Mouse (Mus musculus): ENCODE results near the gene Cdk10.
"Not testable (repeated sequence)": the region's sequence is repeated elsewhere in the genome, so short reads cannot be mapped to it uniquely, and the experiment has no call there.

The Cdk10 gene

GRCm38 (mm10) chr8:123224278-123225266 lies at the start of gene Cdk10:
TSS of gene Cdk10 (plus strand) at chr8:123224842.
- peak; percentile 96 for DNase-seq

GRCm38 (mm10) chr8:123181391-123181790 lies 43.3 kb upstream of the Cdk10 start:
- peak; percentile 57 to 72 for DNase-seq

GRCm38 (mm10) chr8:123185566-123186409 lies 38.9 kb upstream of the Cdk10 start, which contains the start of gene Dpep1:
TSS of gene Dpep1 (plus strand) at chr8:123186242.
- DNase-seq, result peak; percentile 77 to 84

GRCm38 (mm10) chr8:123188006-123188405 lies 36.6 kb upstream of the Cdk10 start:
- DNase-seq, result no peak

- no peak for DNase-seq
Measured at GRCm38 (mm10) chr8:123188841-123189240, 35.8 kb upstream of the Cdk10 start.

- DNase-seq, result peak; percentile 90 to 92
Measured at GRCm38 (mm10) chr8:123190678-123191077, 34.0 kb upstream of the Cdk10 start.

- no peak for DNase-seq
Measured at GRCm38 (mm10) chr8:123191908-123192307, 32.7 kb upstream of the Cdk10 start.

GRCm38 (mm10) chr8:123193771-123194170 lies 30.9 kb upstream of the Cdk10 start:
- no peak for DNase-seq

GRCm38 (mm10) chr8:123197016-123197415 lies 27.6 kb upstream of the Cdk10 start:
- DNase-seq, result peak; percentile 25 to 38

GRCm38 (mm10) chr8:123199864-123200263 lies 24.8 kb upstream of the Cdk10 start:
- DNase-seq, result no peak

- DNase-seq, result peak; percentile 86 to 87
Measured at GRCm38 (mm10) chr8:123202288-123202687, 22.4 kb upstream of the Cdk10 start.

GRCm38 (mm10) chr8:123203571-123203970 lies 21.1 kb upstream of the Cdk10 start:
- DNase-seq, result no peak

GRCm38 (mm10) chr8:123211876-123212275 lies 12.8 kb upstream of the Cdk10 start:
- no peak for DNase-seq

- peak; percentile 95 to 97 for DNase-seq
Measured at GRCm38 (mm10) chr8:123212321-123213117, 12.1 kb upstream of the Cdk10 start, which contains the start of the genes Chmp1a and Spata33. TSS of gene Chmp1a (minus strand) at chr8:123212763. TSS of gene Spata33 (plus strand) at chr8:123212832.

- DNase-seq, result peak in 1 of 2 experiments; percentile 39
Measured at GRCm38 (mm10) chr8:123213118-123213772, 11.4 kb upstream of the Cdk10 start.

- DNase-seq, result no peak
Measured at GRCm38 (mm10) chr8:123215430-123215829, 9.2 kb upstream of the Cdk10 start.

- DNase-seq, result no peak
Measured at GRCm38 (mm10) chr8:123220917-123221316, 3.7 kb upstream of the Cdk10 start.

- no peak for DNase-seq
Measured at GRCm38 (mm10) chr8:123228416-123228815, 3.8 kb downstream of the Cdk10 start.

- not testable (repeated sequence) for DNase-seq
Measured at GRCm38 (mm10) chr8:123230326-123230725, 5.7 kb downstream of the Cdk10 start.

GRCm38 (mm10) chr8:123231742-123232141 lies 7.1 kb downstream of the Cdk10 start:
- peak; percentile 52 to 59 for DNase-seq

- no peak for DNase-seq
Measured at GRCm38 (mm10) chr8:123232553-123232952, 7.9 kb downstream of the Cdk10 start.

GRCm38 (mm10) chr8:123233300-123233699 lies 8.7 kb downstream of the Cdk10 start:
- DNase-seq, result no peak
